Mouse (Mus musculus): Measurements from ENCODE around the gene Ostm1.

DNA sequence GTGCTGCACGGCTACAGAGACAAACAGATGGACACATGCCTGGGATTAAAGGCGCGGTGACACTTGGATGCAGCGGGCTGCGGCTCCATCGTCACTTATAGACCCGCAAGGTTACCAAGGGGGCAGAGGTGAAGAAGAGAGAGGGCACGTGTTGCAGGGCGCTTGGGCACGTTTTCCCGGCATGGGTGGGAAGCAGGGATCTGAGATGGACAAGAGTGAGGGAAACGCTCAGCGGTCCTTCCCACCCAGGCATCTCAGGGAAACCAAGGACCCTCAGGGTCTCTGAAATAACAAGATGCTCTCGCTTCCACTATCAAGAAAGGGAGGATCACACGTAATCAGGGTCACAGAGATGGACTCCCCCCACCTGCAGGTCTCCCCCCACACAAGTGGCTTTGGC is 10.7 kb upstream of the Ostm1 start:
- TF ChIP-seq POLR2A (IDR thresholded peaks at IDR 0.05; ENCODE audit: insufficient read depth, low read depth, low read length) (no peak), CTCF (IDR thresholded peaks at IDR 0.05; ENCODE audit: insufficient read depth, low read depth, low read length) (no peak)
